ENCODE assay signal across 17 mouse cellular contexts in genomic region chr3:98442245-98442644, GRCm38 (mm10). TPM values are rescaled to one million over a fixed set of nuclear protein-coding genes. Genes with fewer than 3 reads are reported as not detected.
"Had no signal": no experiment of that assay in that cellular context is flagged by ENCODE, and none has a peak within 500 bp of the region (broad histone marks: within the 10 kb centered on the region; RNA-seq: fewer than 3 reads in every experiment).

No protein-coding gene starts in this region.

RNA-seq across cellular contexts. Expression of gene Gm4450, which starts 14.7 kb away (rescaled TPM):
- total RNA-seq: megakaryocyte, adult 5-6 weeks; megakaryocyte-erythroid progenitor cell, adult 5-6 weeks had no signal
- polyA plus RNA-seq: liver, embryonic 16.5 days; lung, adult 2 months; lung, embryonic 15.5 days; midbrain, embryonic 10.5 days; midbrain, embryonic 12.5 days; midbrain, embryonic 14.5 days; midbrain, embryonic 16.5 days; myocyte; neural tube, embryonic 11.5 days; neural tube, embryonic 13.5 days; neural tube, embryonic 15.5 days; small intestine, adult 2 months; stomach, embryonic 14.5 days; thymus, adult 2 months; urinary bladder, adult 2 months had no signal

RNA-seq across cellular contexts. Expression of gene Zfp697, which starts 60.0 kb away (rescaled TPM):
- total RNA-seq: megakaryocyte-erythroid progenitor cell, adult 5-6 weeks had no signal
